Mouse (Mus musculus) testis, postnatal 10 days (tissue): ENCODE results near the gene Olfr195.
"Not testable (repeated sequence)": the region's sequence is repeated elsewhere in the genome, so short reads cannot be mapped to it uniquely, and the experiment has no call there.

Source experiments
- DNase-seq: peaks from one replicate; pipeline ENCODE4 v3.0.0; 2021; ENCODE audit warnings: low spot score

The Olfr195 gene

GRCm38 (mm10) chr16:59146746-59147145 is at the start of gene Olfr195:
Gene Olfr195, plus strand, starts transcription at chr16:59147046.
- no peak for DNase-seq

GRCm38 (mm10) chr16:59105312-59105711 is 41.5 kb upstream of the Olfr195 start:
- no peak for DNase-seq

- DNase-seq: not testable (repeated sequence)
These were observed 38.3 kb upstream of the Olfr195 start for GRCm38 (mm10) chr16:59108522-59108921.

- DNase-seq: no peak
These were observed 35.1 kb upstream of the Olfr195 start, which contains the start of gene Olfr193 for GRCm38 (mm10) chr16:59111781-59112180. Gene Olfr193, minus strand, starts transcription at chr16:59111881.

GRCm38 (mm10) chr16:59120969-59121368 is 25.9 kb upstream of the Olfr195 start, which contains the start of gene Olfr194:
Gene Olfr194, minus strand, starts transcription at chr16:59121069.
- no peak for DNase-seq

GRCm38 (mm10) chr16:59130740-59131139 is 16.1 kb upstream of the Olfr195 start:
- DNase-seq: no peak

GRCm38 (mm10) chr16:59141105-59141504 is 5.7 kb upstream of the Olfr195 start:
- no peak for DNase-seq

GRCm38 (mm10) chr16:59151996-59152395 is 5.2 kb downstream of the Olfr195 start:
- DNase-seq: no peak

GRCm38 (mm10) chr16:59170354-59170753 is 23.5 kb downstream of the Olfr195 start, which contains the start of gene Olfr196:
Gene Olfr196, minus strand, starts transcription at chr16:59170454.
- no peak for DNase-seq
